Mouse (Mus musculus): ENCODE measurements around the gene Casc4.

DNA sequence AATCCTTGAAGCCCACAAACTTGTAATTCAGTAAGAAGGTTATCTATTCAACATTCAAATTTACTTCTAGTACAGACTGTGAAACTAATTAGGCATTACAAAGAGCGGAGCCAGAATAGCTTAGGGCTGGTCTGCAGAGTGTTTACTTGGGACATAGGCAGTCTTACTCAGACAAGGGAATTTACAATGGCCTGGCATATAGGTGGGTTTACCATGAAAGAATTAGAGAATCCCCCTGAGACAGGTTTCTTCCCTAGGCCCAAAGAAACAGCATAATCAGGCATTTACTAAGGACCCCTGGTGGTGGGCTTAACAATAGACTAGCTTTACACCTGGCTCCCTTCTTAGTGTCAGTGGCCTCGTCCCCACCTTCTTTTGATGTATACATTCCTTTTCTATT, 28.5 kb downstream of the Casc4 start:
- TF ChIP-seq CTCF (IDR thresholded peaks at IDR 0.05; ENCODE audit: low read depth) (no peak), EP300 (IDR thresholded peaks at IDR 0.05; ENCODE audit: low read depth) (no peak)

All from liver, embryonic 14.5 days (tissue).